Mouse (Mus musculus) E14TG2a.4 (cell line): ENCODE data around the gene Swsap1.

Source experiments
- H3K27me3 ChIP-seq: 2 replicates; pipeline ENCODE4 v1.6.1; 2014; ENCODE audit warnings: low read length, control low read depth; ENCODE audit not compliant: insufficient read depth
- H3K36me3 ChIP-seq: 2 replicates; pipeline ENCODE4 v1.6.1; 2014; ENCODE audit warnings: low read length, control low read depth; ENCODE audit not compliant: insufficient read depth
- H3K4me1 ChIP-seq: replicated peaks from 2 replicates; pipeline ENCODE4 v1.6.1; 2014; ENCODE audit warnings: low read depth, low read length, control low read depth
- H3K4me3 ChIP-seq: replicated peaks from 2 replicates; pipeline ENCODE4 v1.5.1; 2014; ENCODE audit warnings: mild to moderate bottlenecking, low read length
- H3K9me3 ChIP-seq: 2 replicates; pipeline ENCODE4 v1.6.1; 2014; ENCODE audit warnings: low read length, control low read depth
- CTCF ChIP-seq: conservative IDR thresholded peaks from 2 replicates; pipeline ENCODE4 v1.5.1; 2014; ENCODE audit warnings: low read length
- NANOG ChIP-seq: IDR thresholded peaks from 2 replicates; pipeline ENCODE4 v1.6.1; 2014; ENCODE audit warnings: borderline replicate concordance, low read length, mixed read lengths
- POU5F1 ChIP-seq: IDR thresholded peaks from 2 replicates; pipeline ENCODE4 v1.6.1; 2014; ENCODE audit warnings: low read length, borderline replicate concordance

Gene Swsap1

GRCm38 (mm10) chr9:21978398-21979128, 23.0 kb downstream of the Swsap1 start:
- no peak for TF ChIP-seq POU5F1
- no peak for TF ChIP-seq NANOG
- no peak for TF ChIP-seq CTCF
- peaks cover 59% of the 10 kb centered on the region for H3K4me1 ChIP-seq
- H3K27me3 ChIP-seq, result peaks cover 65% of the 10 kb centered on the region
- no peaks in the 10 kb centered on the region for H3K9me3 ChIP-seq
- H3K4me3 ChIP-seq, result no peak overlapping the region
- H3K36me3 ChIP-seq, result no peaks in the 10 kb centered on the region

- Histone ChIP-seq H3K4me1 (peaks cover 33% of the 10 kb centered on the region), H3K4me3 (no peak overlapping the region)
- TF ChIP-seq POU5F1, result no peak
- no peak for TF ChIP-seq CTCF
- no peak for TF ChIP-seq NANOG
Observed at GRCm38 (mm10) chr9:21983911-21984310, 28.4 kb downstream of the Swsap1 start.

GRCm38 (mm10) chr9:21987592-21988342, 32.2 kb downstream of the Swsap1 start:
- Histone ChIP-seq H3K4me1 (peaks cover 53% of the 10 kb centered on the region), H3K9me3 (no peaks in the 10 kb centered on the region), H3K27me3 (peaks cover 92% of the 10 kb centered on the region), H3K4me3 (peak overlapping the region; percentile 71), H3K36me3 (no peaks in the 10 kb centered on the region)
- TF ChIP-seq NANOG (no peak), CTCF (no peak), POU5F1 (no peak)

More at GRCm38 (mm10) chr9:21983911-21984310, 28.4 kb downstream of the Swsap1 start:
- Histone ChIP-seq H3K9me3 (no peaks in the 10 kb centered on the region), H3K36me3 (no peaks in the 10 kb centered on the region), H3K27me3 (peaks cover 88% of the 10 kb centered on the region)

DNA sequence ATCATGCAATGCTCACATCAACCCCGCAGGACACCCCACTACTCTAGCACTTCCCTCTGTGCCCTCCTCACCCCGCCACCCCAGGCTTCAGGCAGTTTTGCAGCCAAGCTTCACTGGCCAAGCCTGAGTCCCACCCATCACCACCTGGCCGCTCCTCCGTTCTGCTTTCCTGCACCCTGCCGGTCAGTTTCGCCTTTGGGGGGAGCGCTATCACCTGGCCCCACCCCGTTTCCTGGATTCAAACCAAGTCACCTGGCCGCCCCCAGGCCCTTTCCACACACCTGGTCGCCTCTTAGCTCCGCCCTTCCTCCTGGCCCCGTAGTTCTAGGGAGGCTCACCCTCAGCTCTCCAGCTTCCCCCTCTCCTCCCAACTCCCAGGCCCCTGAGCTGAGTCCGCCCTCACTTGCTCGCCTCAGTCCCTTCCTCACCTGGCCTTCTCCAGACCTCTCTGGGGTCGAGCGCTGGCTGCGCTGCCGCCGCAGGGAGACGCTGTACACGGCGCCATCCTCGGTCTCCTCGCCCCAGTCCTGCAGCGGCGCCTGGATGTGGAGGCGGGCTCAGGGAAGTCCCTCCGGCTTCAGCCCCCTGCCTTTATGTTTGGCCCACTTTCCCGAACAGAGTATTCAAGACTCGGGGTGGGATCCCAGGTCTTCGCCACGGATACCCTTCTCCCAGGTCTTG, 33.0 kb downstream of the Swsap1 start:
- no peaks in the 10 kb centered on the region for H3K36me3 ChIP-seq
- H3K27me3 ChIP-seq, result peaks cover 92% of the 10 kb centered on the region
- TF ChIP-seq NANOG (no peak), POU5F1 (no peak), CTCF (no peak)
- H3K4me3 ChIP-seq, result peak overlapping the region; percentile 71
- peaks cover 57% of the 10 kb centered on the region for H3K4me1 ChIP-seq
- no peaks in the 10 kb centered on the region for H3K9me3 ChIP-seq

- H3K9me3 ChIP-seq, result no peaks in the 10 kb centered on the region
- no peak for TF ChIP-seq POU5F1
- no peak for TF ChIP-seq CTCF
- no peak for TF ChIP-seq NANOG
- H3K4me3 ChIP-seq, result peak within 1 kb of the TSS; percentile 71
- peaks cover 57% of the 10 kb centered on the region for H3K4me1 ChIP-seq
- H3K27me3 ChIP-seq, result peaks cover 93% of the 10 kb centered on the region
- no peaks in the 10 kb centered on the region for H3K36me3 ChIP-seq
Observed at GRCm38 (mm10) chr9:21989230-21990110, 33.9 kb downstream of the Swsap1 start, which contains the start of gene Rgl3. Gene Rgl3, minus strand, starts transcription at chr9:21989446.

DNA sequence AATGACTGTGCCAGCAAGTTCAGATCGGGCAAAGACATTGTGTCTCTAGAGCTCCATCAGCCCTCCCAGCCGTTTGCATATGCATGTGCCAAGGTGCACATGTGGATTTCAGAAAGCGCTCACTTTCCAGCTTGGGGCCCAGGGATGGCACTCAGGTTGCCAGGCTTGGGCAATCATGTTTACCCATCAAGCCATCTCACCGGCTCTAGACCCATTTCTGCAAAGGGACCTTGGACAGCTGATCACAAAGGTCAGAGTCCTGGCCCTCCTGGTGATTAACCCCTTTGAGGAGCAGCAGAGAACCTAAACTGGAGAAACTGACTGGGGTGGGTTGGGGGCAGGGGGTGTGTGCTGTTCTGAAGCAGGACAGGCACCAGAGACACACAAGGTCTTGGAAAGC, 36.7 kb downstream of the Swsap1 start:
- no peaks in the 10 kb centered on the region for H3K36me3 ChIP-seq
- H3K9me3 ChIP-seq, result no peaks in the 10 kb centered on the region
- peaks cover 61% of the 10 kb centered on the region for H3K4me1 ChIP-seq
- peaks cover 70% of the 10 kb centered on the region for H3K27me3 ChIP-seq
- TF ChIP-seq POU5F1, result no peak
- no peak for TF ChIP-seq NANOG
- TF ChIP-seq CTCF, result no peak
- no peak overlapping the region for H3K4me3 ChIP-seq

GRCm38 (mm10) chr9:21996178-21996867, 40.8 kb downstream of the Swsap1 start:
- Histone ChIP-seq H3K9me3 (no peaks in the 10 kb centered on the region), H3K4me3 (no peak overlapping the region), H3K4me1 (peaks cover 22% of the 10 kb centered on the region), H3K36me3 (no peaks in the 10 kb centered on the region), H3K27me3 (peaks cover 30% of the 10 kb centered on the region)
- TF ChIP-seq NANOG, result no peak
- TF ChIP-seq CTCF, result no peak
